Mouse (Mus musculus) megakaryocyte-erythroid progenitor cell, adult 5-6 weeks (primary cell): ENCODE results near the gene Cpd. TPM values are rescaled to one million over a fixed set of nuclear protein-coding genes. Genes with fewer than 3 reads are reported as not detected.

ENCODE experiments used
- total RNA-seq, 2 experiments: library from RNA; stranded (forward) in 1 of 2; stranded (reverse) in 1 of 2; fragments of 200-1000, 215-1000 nt in 1 of 2; fragments of >200 nt in 1 of 2; fragmentation: Nextera tagmentation in 1 of 2; gene quantifications; 2 replicates each; pipeline ENCODE4 v1.2.3; 2014 to 2017

The Cpd gene
- total RNA-seq, 2 experiments from 2014 or later = 5.9 to 6.8 TPM

Other genes with a start within 250 kb of the Cpd start
- gene Abr, start 224.7 kb downstream of the Cpd start, total RNA-seq (2014; fragmentation: Nextera tagmentation) = 7.2 TPM in 2 replicates
- 8.0 and 10.9 TPM in 2 replicates for gene Abr, start 224.7 kb downstream of the Cpd start, total RNA-seq (2017)
- not detected in 2 replicates for gene Bhlha9, start 174.5 kb downstream of the Cpd start, total RNA-seq (2014; fragmentation: Nextera tagmentation)
- gene Bhlha9, start 174.5 kb downstream of the Cpd start, total RNA-seq (2017) = not detected in 2 replicates
- gene Trarg1, start 167.2 kb downstream of the Cpd start, total RNA-seq (2014; fragmentation: Nextera tagmentation) = not detected in 2 replicates
- gene Trarg1, start 167.2 kb downstream of the Cpd start, total RNA-seq (2017) = not detected in 2 replicates
- 11.7 and 24.6 TPM in 2 replicates for gene Gosr1, start 83.4 kb downstream of the Cpd start, total RNA-seq (2014; fragmentation: Nextera tagmentation)
- 38.4 and 62.2 TPM in 2 replicates for gene Gosr1, start 83.4 kb downstream of the Cpd start, total RNA-seq (2017)
- not detected in 2 replicates for gene Tmigd1, start 55.1 kb upstream of the Cpd start, total RNA-seq (2014; fragmentation: Nextera tagmentation)
- gene Tmigd1, start 55.1 kb upstream of the Cpd start, total RNA-seq (2017) = not detected in 2 replicates
- 59.7 and 60.5 TPM in 2 replicates for gene Blmh, start 77.8 kb upstream of the Cpd start, total RNA-seq (2014; fragmentation: Nextera tagmentation)
- 178 and 200 TPM in 2 replicates for gene Blmh, start 77.8 kb upstream of the Cpd start, total RNA-seq (2017)
- not detected in 2 replicates for gene Slc6a4, start 151.6 kb upstream of the Cpd start, total RNA-seq (2014; fragmentation: Nextera tagmentation)
- 0.09 and 1.8 TPM in 2 replicates for gene Slc6a4, start 151.6 kb upstream of the Cpd start, total RNA-seq (2017)
- 47.9 and 49.9 TPM in 2 replicates for gene Nsrp1, start 231.4 kb upstream of the Cpd start, total RNA-seq (2014; fragmentation: Nextera tagmentation)
- gene Nsrp1, start 231.4 kb upstream of the Cpd start, total RNA-seq (2017) = 18.0 and 24.0 TPM in 2 replicates